Mouse (Mus musculus) hindbrain, embryonic 11.5 days (tissue): ENCODE measurements around the gene Morn1. TPM values are rescaled to one million over a fixed set of nuclear protein-coding genes. Genes with fewer than 3 reads are reported as not detected.

Experiments
- ATAC-seq: fragments of 200-750 bp; cut with Nextera tagmentation; 2 replicates; pipeline ENCODE4 v1.8.0; 2017; ENCODE audit warnings: mild to moderate bottlenecking, moderate TSS enrichment, moderate library complexity; ENCODE audit not compliant: low FRiP score
- DNase-seq: peaks from one replicate; pipeline ENCODE4 v3.0.0-alpha.2; 2015; ENCODE audit warnings: low spot score
- H3K27ac ChIP-seq: fragments of 300-500 bp; sonication (generic); 2 replicates; pipeline ENCODE4 v1.5.1; 2014; ENCODE audit warnings: mild to moderate bottlenecking, low read depth, low read length
- H3K27me3 ChIP-seq: fragments of 300-500 bp; sonication (generic); 2 replicates; pipeline ENCODE4 v1.6.1; 2014; ENCODE audit warnings: mild to moderate bottlenecking, low read length, moderate library complexity, mixed read lengths; ENCODE audit not compliant: control insufficient read depth, insufficient read depth
- H3K36me3 ChIP-seq: fragments of 300-500 bp; sonication (generic); 2 replicates; pipeline ENCODE4 v1.6.1; 2014; ENCODE audit warnings: mild to moderate bottlenecking, low read length, moderate library complexity, mixed read lengths; ENCODE audit not compliant: control insufficient read depth, insufficient read depth
- H3K4me1 ChIP-seq: fragments of 300-500 bp; sonication (generic); replicated peaks from 2 replicates; pipeline ENCODE4 v1.6.1; 2014; ENCODE audit warnings: low read length, mixed read lengths; ENCODE audit not compliant: control insufficient read depth, insufficient read depth
- H3K4me2 ChIP-seq: fragments of 300-500 bp; sonication (generic); replicated peaks from 2 replicates; pipeline ENCODE4 v1.6.1; 2014; ENCODE audit warnings: mild to moderate bottlenecking, low read depth, low read length
- H3K4me3 ChIP-seq: fragments of 300-500 bp; sonication (generic); 2 replicates; pipeline ENCODE4 v1.5.1; 2014; ENCODE audit warnings: low read depth, low read length
- H3K9ac ChIP-seq: fragments of 300-500 bp; sonication (generic); 2 replicates; pipeline ENCODE4 v1.6.1; 2014; ENCODE audit warnings: low read depth, low read length
- H3K9me3 ChIP-seq: fragments of 300-500 bp; sonication (generic); 2 replicates; pipeline ENCODE4 v1.6.1; 2016; ENCODE audit warnings: low read length; ENCODE audit not compliant: control insufficient read depth
- WGBS: fragments of 180-500 bp; shearing (Covaris S2); extraction: QIAGEN DNeasy Blood & Tissue Kit; methylation state at CpG from one replicate; pipeline ENCODE4 v1.1.7; 2014; 5-methylcytosine and 5-hydroxymethylcytosine counted together
- polyA plus RNA-seq: library from polyadenylated mRNA; unstranded; fragments of >200 nt; fragmentation: Nextera tagmentation; extraction: Ambion mirVana; gene quantifications from 2 replicates; pipeline ENCODE4 v1.2.1, GENCODE M21; 2014

Morn1 gene
- polyA plus RNA-seq, 1 experiment from 2014 or later, result 3.3 TPM

DNA sequence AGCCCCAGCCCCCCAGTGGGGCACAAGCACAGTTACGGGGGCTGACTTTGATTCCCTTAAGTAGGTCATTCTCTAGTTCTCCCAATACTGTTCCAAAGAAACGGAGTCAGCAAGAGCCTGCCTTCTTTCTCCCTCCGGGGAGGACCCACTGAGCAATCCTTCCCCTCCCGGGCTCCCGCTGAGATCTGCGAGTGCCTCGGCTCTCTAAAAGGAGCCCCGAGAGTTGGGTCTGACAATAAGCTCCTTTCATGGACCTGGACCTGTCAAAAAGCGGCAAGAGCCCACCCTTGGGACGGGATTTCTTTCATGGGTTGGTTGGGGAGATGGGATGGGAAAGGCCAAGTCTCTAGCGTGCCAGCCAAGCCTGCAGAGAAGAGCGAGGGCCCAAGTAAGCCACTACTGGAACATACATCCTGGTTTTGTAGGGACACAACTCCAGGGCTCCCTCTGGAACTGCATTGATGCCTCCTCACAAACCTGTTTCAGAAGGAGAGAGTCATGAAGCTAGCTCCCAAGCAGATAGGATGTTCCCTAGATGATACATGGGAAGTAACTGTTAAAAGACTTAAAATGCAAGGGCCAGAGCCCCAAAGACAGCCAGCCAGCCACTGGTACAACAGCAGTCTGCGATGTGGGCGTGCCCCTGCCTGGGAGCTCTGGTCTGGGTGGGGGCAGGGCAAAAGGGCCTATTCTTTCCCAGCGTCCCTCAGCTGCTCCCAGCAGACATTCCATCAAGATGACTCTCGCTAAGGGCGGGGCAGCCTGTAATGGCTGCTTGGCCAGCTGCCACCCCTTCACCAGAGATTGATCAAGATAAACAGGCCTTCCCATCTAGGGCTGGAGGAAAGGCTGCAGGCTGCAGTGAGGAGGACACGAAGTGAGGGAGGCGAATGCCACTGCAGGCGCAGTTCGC, 86.8 kb downstream of the Morn1 start:
- Histone ChIP-seq H3K27me3 (no peaks in the 10 kb centered on the region), H3K4me1 (peaks cover 49% of the 10 kb centered on the region), H3K36me3 (no peaks in the 10 kb centered on the region), H3K27ac (peak overlapping the region; percentile 96), H3K4me2 (peak overlapping the region; percentile 37), H3K9ac (peak overlapping the region; percentile 42), H3K9me3 (no peaks in the 10 kb centered on the region), H3K4me3 (no peak overlapping the region)
- ATAC-seq, result peak; percentile 92
- DNase-seq, result peak; percentile 93
- WGBS, result 5% methylated on average over 21 of the region's 21 CpGs

DNA sequence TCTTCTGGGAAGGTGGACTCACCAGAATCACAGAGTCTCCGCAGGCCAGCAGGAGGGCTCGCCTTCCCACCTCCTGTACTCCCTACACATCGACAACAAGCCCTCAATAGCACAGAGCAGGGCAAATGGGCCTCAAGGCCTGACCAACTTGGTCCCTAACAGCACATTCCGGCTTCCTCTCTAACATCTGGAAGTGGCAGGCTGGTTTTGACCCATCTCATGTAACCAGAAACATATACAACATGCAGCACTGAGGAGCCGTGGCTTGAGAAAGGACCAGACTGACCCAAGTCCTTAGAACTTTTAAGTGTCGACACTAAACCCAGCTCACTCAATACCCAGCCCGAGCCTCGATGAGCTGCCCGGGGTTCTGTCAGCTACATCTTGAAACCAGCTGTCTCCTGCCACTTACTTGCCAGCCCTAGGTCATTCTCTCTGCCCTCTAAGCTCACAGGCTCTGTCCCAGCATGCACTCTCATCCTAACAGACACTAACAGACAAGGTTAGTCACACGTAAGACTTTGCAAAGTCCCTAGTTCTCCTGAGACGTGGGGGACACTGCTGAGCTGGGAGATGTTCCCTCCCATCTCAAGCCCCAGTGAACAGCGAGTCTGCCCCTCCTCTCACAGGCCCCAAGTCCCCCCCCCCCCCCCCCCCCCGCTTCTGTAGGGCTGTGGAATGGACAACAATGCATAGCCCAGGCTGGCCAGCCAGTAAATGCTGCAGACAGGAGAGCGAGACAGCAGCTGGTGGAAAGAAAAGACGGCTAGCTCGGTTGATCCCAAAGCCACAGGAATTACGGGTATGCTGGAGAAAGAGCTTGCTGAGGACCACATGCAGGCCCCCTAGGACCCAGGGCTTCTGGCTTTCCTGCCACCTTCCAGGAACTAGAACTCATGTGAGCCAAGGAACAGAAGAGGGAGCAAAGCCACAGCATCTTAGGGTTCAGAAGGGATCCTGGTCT, 87.7 kb downstream of the Morn1 start:
- peak overlapping the region; percentile 96 for H3K27ac ChIP-seq
- H3K4me2 ChIP-seq, result peak overlapping the region; percentile 37
- no peak for DNase-seq
- peak; percentile 3 for ATAC-seq
- peak overlapping the region; percentile 42; the same call in 1 of the 2 replicates for H3K9ac ChIP-seq
- H3K27me3 ChIP-seq, result no peaks in the 10 kb centered on the region
- no peak overlapping the region for H3K4me3 ChIP-seq
- H3K9me3 ChIP-seq, result no peaks in the 10 kb centered on the region
- H3K4me1 ChIP-seq, result peaks cover 57% of the 10 kb centered on the region
- 11% methylated on average over 16 of the region's 17 CpGs for WGBS
- H3K36me3 ChIP-seq, result no peaks in the 10 kb centered on the region

DNA sequence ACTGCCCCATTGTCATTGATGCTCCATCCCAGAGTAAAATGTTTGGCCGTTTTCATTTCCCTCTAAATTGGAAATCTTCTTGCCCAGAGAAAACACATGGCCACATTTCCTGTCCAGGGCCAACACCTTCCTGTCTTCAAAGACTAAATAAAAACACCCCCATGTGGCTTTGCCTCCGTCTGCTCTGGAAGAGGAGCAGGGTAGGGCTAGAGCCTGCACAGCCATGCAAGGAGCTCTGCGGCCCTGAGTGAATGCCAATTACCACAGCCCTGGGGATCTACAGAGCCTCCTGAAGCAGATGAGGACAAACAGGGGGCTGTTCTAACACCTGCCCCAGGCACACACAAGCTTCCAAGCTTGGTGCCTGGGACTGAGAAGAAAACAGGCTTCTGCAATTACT, 89.8 kb downstream of the Morn1 start:
- Histone ChIP-seq H3K27ac (peak overlapping the region; percentile 49; the same call in 1 of the 2 replicates), H3K9ac (no peak overlapping the region), H3K4me3 (no peak overlapping the region), H3K4me1 (peaks cover 59% of the 10 kb centered on the region), H3K27me3 (no peaks in the 10 kb centered on the region), H3K9me3 (no peaks in the 10 kb centered on the region), H3K36me3 (no peaks in the 10 kb centered on the region), H3K4me2 (no peak overlapping the region; the same call in 1 of the 2 replicates)
- 60% methylated on average over 3 of the region's 3 CpGs for WGBS
- DNase-seq, result no peak
- no peak for ATAC-seq

DNA sequence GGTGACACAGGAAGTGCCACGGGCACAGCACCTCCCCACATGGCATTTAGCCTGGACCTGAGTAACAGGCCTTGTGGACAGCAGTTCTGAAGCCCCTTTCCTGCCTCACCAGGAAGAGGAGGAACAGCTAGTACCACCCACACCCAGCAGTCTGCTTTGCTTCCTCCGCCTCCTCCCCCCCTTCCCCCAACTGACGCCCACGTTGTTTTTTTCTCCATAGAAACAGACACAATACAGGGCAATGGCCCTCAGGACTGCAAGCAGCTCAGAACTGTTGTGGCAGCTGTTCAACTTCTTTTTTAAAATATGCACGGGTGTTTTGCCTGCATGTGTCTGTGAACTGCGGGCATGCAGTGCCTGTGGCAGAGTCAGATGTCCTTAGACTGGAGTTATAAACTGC, 91.9 kb downstream of the Morn1 start:
- H3K4me2 ChIP-seq, result peak overlapping the region; percentile 23
- peaks cover 43% of the 10 kb centered on the region for H3K4me1 ChIP-seq
- H3K9ac ChIP-seq, result peak overlapping the region; percentile 38; the same call in 1 of the 2 replicates
- H3K9me3 ChIP-seq, result no peaks in the 10 kb centered on the region
- ATAC-seq (peak; percentile 67), DNase-seq (peak; percentile 71)
- H3K27me3 ChIP-seq, result no peaks in the 10 kb centered on the region
- H3K4me3 ChIP-seq, result no peak overlapping the region
- 9% methylated on average over 6 of the region's 6 CpGs for WGBS
- H3K36me3 ChIP-seq, result no peaks in the 10 kb centered on the region
- H3K27ac ChIP-seq, result peak overlapping the region; percentile 87

DNA sequence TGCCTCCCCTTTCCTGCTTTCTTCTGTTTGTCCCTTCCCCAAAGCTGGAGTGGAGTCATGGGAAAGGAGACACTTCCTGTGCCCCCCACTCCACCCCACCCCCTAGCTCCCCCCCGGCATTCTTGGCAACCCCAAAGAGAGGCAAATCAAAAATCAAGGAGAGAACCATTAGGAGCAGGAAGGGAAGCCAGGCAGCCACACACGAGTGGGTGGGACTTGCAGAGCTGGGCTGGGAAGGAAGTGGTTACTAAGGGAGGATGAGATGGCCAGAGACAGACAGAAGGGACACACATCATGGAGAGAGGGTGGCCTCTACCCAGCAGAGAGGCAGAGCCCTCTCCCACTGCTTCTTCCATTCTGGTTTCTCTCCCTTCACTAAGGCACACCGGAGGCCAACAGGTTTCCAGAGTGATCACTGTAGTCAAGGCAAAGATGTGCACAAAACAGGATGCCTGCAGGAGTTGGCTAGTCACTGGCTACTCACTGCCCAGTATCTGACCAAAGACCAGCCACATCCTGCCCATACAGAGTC, 92.7 kb downstream of the Morn1 start:
- H3K36me3 ChIP-seq, result no peaks in the 10 kb centered on the region
- no peaks in the 10 kb centered on the region for H3K27me3 ChIP-seq
- peak overlapping the region; percentile 23 for H3K4me2 ChIP-seq
- H3K9ac ChIP-seq, result 0 out of 2 replicates have a peak overlapping the region, but pooled peaks have one; percentile 17
- no peak overlapping the region for H3K4me3 ChIP-seq
- ATAC-seq (no peak), DNase-seq (no peak)
- H3K4me1 ChIP-seq, result peaks cover 36% of the 10 kb centered on the region
- H3K27ac ChIP-seq, result peak overlapping the region; percentile 87
- no peaks in the 10 kb centered on the region for H3K9me3 ChIP-seq
- WGBS, result 39% methylated on average over 3 of the region's 3 CpGs

DNA sequence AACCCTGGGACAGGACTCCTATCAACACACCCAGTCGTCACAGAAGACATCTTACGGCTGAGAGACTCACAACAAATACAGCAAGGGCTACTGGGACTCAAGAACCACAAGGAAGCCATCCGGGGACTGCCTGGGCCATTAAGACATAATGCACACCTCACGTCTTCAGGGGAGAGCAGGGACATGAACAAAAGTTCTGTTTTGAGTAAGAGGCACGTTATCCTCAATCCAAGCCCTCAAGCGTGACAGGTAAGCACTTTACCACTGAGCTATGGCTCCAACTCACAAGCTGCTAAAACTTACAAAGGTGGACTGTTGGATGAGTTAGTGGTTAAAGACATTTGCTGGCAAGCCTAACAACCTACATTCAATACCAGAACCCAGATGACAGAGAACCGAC, 96.8 kb downstream of the Morn1 start:
- H3K4me1 ChIP-seq, result peaks cover 17% of the 10 kb centered on the region

DNA sequence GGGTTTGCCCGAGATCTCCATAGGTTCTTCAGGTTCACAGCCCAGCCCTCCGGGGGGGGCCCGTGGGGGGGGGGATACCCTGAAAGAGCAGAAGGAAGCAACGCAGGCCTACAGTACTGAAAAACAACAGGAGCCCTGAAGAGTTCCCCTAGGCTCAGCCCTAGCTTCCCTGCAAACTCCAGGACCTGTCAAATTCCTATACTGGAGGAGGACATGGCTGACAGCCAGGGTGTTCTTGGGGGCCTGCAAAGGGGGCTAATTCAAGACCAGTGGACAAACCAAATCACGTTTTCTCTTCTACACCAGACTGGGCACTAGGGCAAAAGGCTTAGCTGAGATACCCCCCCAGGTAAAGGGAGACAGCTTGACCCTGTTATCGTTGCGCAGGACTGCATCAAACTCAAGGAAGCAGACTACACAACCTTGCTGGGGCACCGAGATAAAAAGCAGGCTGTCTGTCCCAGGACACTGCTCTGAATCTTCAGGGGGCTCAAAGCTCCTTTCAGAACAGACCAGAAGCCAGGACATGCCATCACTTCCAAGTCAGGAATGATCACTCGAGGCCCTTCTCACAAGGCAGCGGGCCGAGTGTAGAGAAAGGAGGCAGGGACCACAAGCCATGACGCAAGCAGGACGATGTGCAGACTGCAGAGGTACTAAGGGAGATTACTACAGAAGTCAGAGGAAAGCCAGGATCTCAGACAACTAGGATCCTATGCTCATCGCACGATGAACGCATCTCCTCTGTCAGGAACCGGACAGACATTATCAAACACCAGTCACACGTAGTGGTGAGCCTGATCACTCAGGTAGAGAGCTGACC, 98.1 kb downstream of the Morn1 start:
- Histone ChIP-seq H3K36me3 (no peaks in the 10 kb centered on the region), H3K9me3 (no peaks in the 10 kb centered on the region), H3K4me2 (no peak overlapping the region), H3K4me1 (peaks cover 18% of the 10 kb centered on the region), H3K9ac (no peak overlapping the region), H3K27me3 (no peaks in the 10 kb centered on the region), H3K4me3 (no peak overlapping the region), H3K27ac (no peak overlapping the region)
- DNase-seq (no peak), ATAC-seq (no peak)
- WGBS, result 88% methylated on average over 18 of the region's 18 CpGs

More for the DNA sequence above, 96.8 kb downstream of the Morn1 start:
- Histone ChIP-seq H3K27ac (no peak overlapping the region), H3K9me3 (no peaks in the 10 kb centered on the region), H3K36me3 (no peaks in the 10 kb centered on the region), H3K4me3 (no peak overlapping the region), H3K9ac (no peak overlapping the region), H3K27me3 (no peaks in the 10 kb centered on the region), H3K4me2 (no peak overlapping the region)
- ATAC-seq (no peak), DNase-seq (no peak)
- 85% methylated on average over 7 of the region's 7 CpGs for WGBS

DNA sequence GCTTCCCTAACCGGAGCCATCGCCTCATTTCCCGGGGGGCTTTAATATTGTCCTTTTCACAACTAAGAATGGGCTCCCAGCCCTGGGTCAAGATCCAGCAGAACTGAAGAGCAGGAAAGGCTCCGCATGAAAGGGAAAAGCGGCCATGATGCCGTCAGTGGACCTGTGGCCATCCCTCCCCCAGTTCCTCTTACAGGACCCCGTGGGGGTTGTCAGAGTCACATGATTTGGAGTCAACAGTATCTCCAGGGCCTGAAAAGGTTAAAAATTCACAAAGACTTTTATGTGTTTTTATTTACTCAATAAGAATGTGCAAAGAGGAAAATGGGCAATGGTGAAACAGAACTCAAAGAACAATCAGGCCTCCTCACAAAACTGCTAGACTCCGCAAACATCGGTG, 99.5 kb downstream of the Morn1 start:
- Histone ChIP-seq H3K27me3 (no peaks in the 10 kb centered on the region), H3K27ac (no peak overlapping the region), H3K4me2 (no peak overlapping the region), H3K9me3 (no peaks in the 10 kb centered on the region), H3K9ac (no peak overlapping the region), H3K36me3 (no peaks in the 10 kb centered on the region), H3K4me3 (no peak overlapping the region), H3K4me1 (peaks cover 29% of the 10 kb centered on the region)
- 89% methylated on average over 9 of the region's 9 CpGs for WGBS
- no peak for DNase-seq
- no peak for ATAC-seq
